Mouse (Mus musculus) megakaryocyte, embryonic 14.5 days (primary cell): ENCODE data around the gene Olfr727.

ENCODE experiments used
- FLI1 ChIP-seq: IDR thresholded peaks from 2 replicates; pipeline ENCODE4 v1.6.1; 2012; ENCODE audit warnings: low read length, inconsistent platforms, mixed read lengths
- GATA1 ChIP-seq: IDR thresholded peaks from 3 replicates; pipeline ENCODE4 v1.6.1; 2012; ENCODE audit warnings: mixed read lengths, low read length, inconsistent platforms, borderline replicate concordance

DNA sequence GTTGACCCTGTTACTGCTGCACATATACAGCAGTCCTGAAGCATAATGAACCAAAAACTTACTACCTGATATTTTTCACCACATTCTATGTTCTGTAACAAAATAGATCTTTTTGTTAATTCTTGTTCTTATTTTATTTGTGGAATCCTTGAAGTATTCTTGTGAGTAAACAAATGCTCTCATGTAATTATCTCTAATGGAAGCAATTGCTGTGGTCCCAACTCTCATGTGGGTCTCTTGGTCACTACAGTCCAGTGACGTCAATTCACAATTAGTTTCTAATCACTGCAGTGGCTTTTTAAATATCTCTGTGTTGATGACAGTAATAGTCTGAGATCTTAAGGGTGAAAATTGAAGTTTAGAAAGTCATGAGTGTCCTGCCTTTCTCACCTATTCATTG, at the start of gene Olfr727:
- TF ChIP-seq GATA1 = no peak
- no peak for TF ChIP-seq FLI1
